Mouse (Mus musculus): ENCODE results near the gene Kif13a. TPM values are rescaled to one million over a fixed set of nuclear protein-coding genes. Genes with fewer than 3 reads are reported as not detected.
A peak's percentile ranks its signal among the peaks of the same experiment; 100 is the strongest.

The Kif13a gene
- total RNA-seq, 2 experiments from 2014 or later: 73.1 to 81.3 TPM

GRCm38 (mm10) chr13:46743821-46744220, 185.8 kb downstream of the Kif13a start:
- DNase-seq: no peak
- intact Hi-C loops (cut with DNase I): loop anchor here (5.0 kb wide), 1 partner anchor 33 kb away; no protein-coding TSS in a partner anchor

GRCm38 (mm10) chr13:46742367-46742766, 187.3 kb downstream of the Kif13a start:
- DNase-seq: no peak
- intact Hi-C loops (cut with DNase I): loop anchor here (5.0 kb wide), 1 partner anchor 35 kb away; no protein-coding TSS in a partner anchor

- DNase-seq: no peak
- intact Hi-C loops (cut with DNase I): no loop called here
These were observed 190.2 kb downstream of the Kif13a start for GRCm38 (mm10) chr13:46739426-46739825.

GRCm38 (mm10) chr13:46737482-46737881, 192.2 kb downstream of the Kif13a start:
- no peak for DNase-seq
- intact Hi-C loops (cut with DNase I): no loop called here

- intact Hi-C loops (cut with DNase I): no loop called here
- peak in 1 of 2 experiments; percentile 36 for DNase-seq
These were observed 193.2 kb downstream of the Kif13a start for GRCm38 (mm10) chr13:46736479-46736865.

- peak; percentile 37 to 58 for DNase-seq
- intact Hi-C loops (cut with DNase I): no loop called here
These were observed 193.7 kb downstream of the Kif13a start for GRCm38 (mm10) chr13:46735808-46736478.

GRCm38 (mm10) chr13:46735219-46735807, 194.4 kb downstream of the Kif13a start:
- DNase-seq: peak in 1 of 2 experiments; percentile 33
- intact Hi-C loops (cut with DNase I): no loop called here

- intact Hi-C loops (cut with DNase I): no loop called here
- DNase-seq: no peak
These were observed 199.7 kb downstream of the Kif13a start for GRCm38 (mm10) chr13:46729998-46730397.

- DNase-seq: no peak
- intact Hi-C loops (cut with DNase I): no loop called here
These were observed 201.3 kb downstream of the Kif13a start for GRCm38 (mm10) chr13:46728411-46728810.

GRCm38 (mm10) chr13:46727837-46728268, 201.8 kb downstream of the Kif13a start, which contains the start of gene Nup153:
Gene Nup153, minus strand, starts transcription at chr13:46727940.
- intact Hi-C loops (cut with DNase I): no loop called here
- DNase-seq: peak; percentile 99 to 100

- intact Hi-C loops (cut with DNase I): no loop called here
- DNase-seq: peak; percentile 49 to 67
These were observed 202.4 kb downstream of the Kif13a start for GRCm38 (mm10) chr13:46727038-46727836.

GRCm38 (mm10) chr13:46726288-46727037, 203.2 kb downstream of the Kif13a start:
- DNase-seq: no peak
- intact Hi-C loops (cut with DNase I): no loop called here

GRCm38 (mm10) chr13:46725227-46725626, 204.4 kb downstream of the Kif13a start:
- intact Hi-C loops (cut with DNase I): no loop called here
- DNase-seq: no peak

- DNase-seq: no peak
- intact Hi-C loops (cut with DNase I): loop anchor here (5.0 kb wide), 1 partner anchor 293 kb away; no protein-coding TSS in a partner anchor
These were observed 205.3 kb downstream of the Kif13a start for GRCm38 (mm10) chr13:46724371-46724770.

- no peak for DNase-seq
- intact Hi-C loops (cut with DNase I): loop anchor here (5.0 kb wide), 1 partner anchor 296 kb away; no protein-coding TSS in a partner anchor
These were observed 208.7 kb downstream of the Kif13a start for GRCm38 (mm10) chr13:46721009-46721408.

- DNase-seq: no peak
- intact Hi-C loops (cut with DNase I): loop anchor here (5.0 kb wide), 1 partner anchor 37 kb away; no protein-coding TSS in a partner anchor
These were observed 210.7 kb downstream of the Kif13a start for GRCm38 (mm10) chr13:46718893-46719400.

- no peak for DNase-seq
- intact Hi-C loops (cut with DNase I): loop anchor here (5.0 kb wide), 1 partner anchor 34 kb away; no protein-coding TSS in a partner anchor
These were observed 213.6 kb downstream of the Kif13a start for GRCm38 (mm10) chr13:46715976-46716639.

- intact Hi-C loops (cut with DNase I): no loop called here
- DNase-seq: no peak
These were observed 216.2 kb downstream of the Kif13a start for GRCm38 (mm10) chr13:46713486-46713885.

GRCm38 (mm10) chr13:46703138-46703537, 226.5 kb downstream of the Kif13a start:
- DNase-seq: no peak
- intact Hi-C loops (cut with DNase I): no loop called here

All from gastrocnemius, postnatal 36 days (tissue).